Mouse (Mus musculus): ENCODE results near the gene Ccl7. TPM values are rescaled to one million over a fixed set of nuclear protein-coding genes. Genes with fewer than 3 reads are reported as not detected.

Gene Ccl7
- polyA plus RNA-seq, 1 experiment from 2014 or later = 4.9 TPM

DNA sequence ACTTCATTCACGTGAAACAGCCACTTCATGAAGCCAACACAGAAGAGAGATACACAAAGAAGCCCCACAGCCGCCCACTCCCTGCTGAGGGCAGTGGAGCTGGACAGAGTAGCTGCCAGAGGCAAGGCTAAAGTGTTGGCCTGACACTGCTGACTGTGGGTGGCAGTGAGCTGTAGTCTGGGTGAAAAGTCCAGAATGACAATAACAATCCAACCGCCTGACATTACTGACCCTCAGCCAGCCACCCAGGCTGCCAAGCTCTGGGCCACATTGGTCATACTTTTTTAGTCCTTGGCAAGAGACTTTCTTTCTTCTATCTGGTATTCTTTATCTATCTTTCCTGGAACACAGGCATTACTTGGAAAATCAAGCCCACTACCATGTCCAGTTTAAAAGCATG lies 25.6 kb downstream of the Ccl7 start:
- no peaks in the 10 kb centered on the region for H3K36me3 ChIP-seq
- no peak overlapping the region for H3K4me2 ChIP-seq
- H3K9ac ChIP-seq = no peak overlapping the region
- H3K27ac ChIP-seq = no peak overlapping the region
- H3K4me3 ChIP-seq = no peak overlapping the region
- H3K9me3 ChIP-seq (replicated peaks) = no peaks in the 10 kb centered on the region
- no peaks in the 10 kb centered on the region for H3K27me3 ChIP-seq
- H3K4me1 ChIP-seq (replicated peaks) = no peaks in the 10 kb centered on the region
- 66% methylated on average over 3 of the region's 3 CpGs for WGBS
- no peak for ATAC-seq (replicated peaks; ENCODE audit: insufficient number of reproducible peaks, insufficient read depth, low FRiP score, low read depth)

DNA sequence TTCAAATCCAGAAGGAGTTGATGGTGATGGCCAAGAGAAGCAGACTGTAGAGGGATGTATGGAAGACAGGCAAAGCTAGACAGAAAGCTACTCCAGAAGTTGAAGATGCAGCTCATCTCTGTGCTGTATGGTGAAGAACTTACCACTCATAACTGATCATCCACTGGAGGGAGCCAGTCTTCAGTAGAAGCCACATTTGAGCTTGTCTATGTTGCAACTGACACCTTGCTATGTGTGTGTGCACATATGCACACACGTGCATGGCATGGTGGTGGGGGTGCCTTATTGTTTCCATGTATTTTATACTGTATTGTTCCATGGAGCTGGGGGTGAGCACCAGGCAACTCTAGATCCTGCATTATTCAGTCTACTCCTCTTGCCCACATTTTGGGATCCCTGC lies 26.9 kb downstream of the Ccl7 start:
- H3K9me3 ChIP-seq (replicated peaks) = no peaks in the 10 kb centered on the region
- H3K4me2 ChIP-seq = no peak overlapping the region
- no peak for ATAC-seq (replicated peaks; ENCODE audit: insufficient number of reproducible peaks, insufficient read depth, low FRiP score, low read depth)
- H3K27me3 ChIP-seq = no peaks in the 10 kb centered on the region
- H3K27ac ChIP-seq = no peak overlapping the region
- no peaks in the 10 kb centered on the region for H3K4me1 ChIP-seq (replicated peaks)
- no peak overlapping the region for H3K4me3 ChIP-seq
- H3K9ac ChIP-seq = no peak overlapping the region
- WGBS = 71% methylated on average over 1 of the region's 1 CpGs
- no peaks in the 10 kb centered on the region for H3K36me3 ChIP-seq

DNA sequence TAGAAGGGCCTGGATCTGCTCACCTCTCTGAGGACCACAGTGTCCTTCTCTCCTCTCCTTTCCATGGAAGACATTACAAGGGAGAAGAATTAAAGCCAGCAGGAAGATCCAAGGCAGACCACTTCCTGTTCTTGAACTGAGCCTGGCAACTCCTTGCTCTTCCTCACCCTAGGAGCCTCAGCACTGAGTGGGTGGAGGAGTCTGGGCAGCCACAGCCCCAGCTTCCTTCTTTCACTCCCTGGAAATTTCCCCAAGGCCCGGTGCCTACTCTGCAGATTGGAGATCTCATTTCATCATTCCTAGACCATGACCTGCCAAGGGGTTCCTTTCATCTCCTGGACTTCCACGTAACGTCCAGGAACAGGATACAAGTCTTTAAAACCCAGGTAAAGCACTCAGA lies 27.5 kb downstream of the Ccl7 start:
- no peak overlapping the region for H3K27ac ChIP-seq
- H3K4me2 ChIP-seq = no peak overlapping the region
- no peaks in the 10 kb centered on the region for H3K9me3 ChIP-seq (replicated peaks)
- H3K4me3 ChIP-seq = no peak overlapping the region
- H3K27me3 ChIP-seq = no peaks in the 10 kb centered on the region
- H3K4me1 ChIP-seq (replicated peaks) = no peaks in the 10 kb centered on the region
- WGBS = 62% methylated on average over 3 of the region's 3 CpGs
- no peak overlapping the region for H3K9ac ChIP-seq
- no peak for ATAC-seq (replicated peaks; ENCODE audit: insufficient number of reproducible peaks, insufficient read depth, low FRiP score, low read depth)
- H3K36me3 ChIP-seq = no peaks in the 10 kb centered on the region

DNA sequence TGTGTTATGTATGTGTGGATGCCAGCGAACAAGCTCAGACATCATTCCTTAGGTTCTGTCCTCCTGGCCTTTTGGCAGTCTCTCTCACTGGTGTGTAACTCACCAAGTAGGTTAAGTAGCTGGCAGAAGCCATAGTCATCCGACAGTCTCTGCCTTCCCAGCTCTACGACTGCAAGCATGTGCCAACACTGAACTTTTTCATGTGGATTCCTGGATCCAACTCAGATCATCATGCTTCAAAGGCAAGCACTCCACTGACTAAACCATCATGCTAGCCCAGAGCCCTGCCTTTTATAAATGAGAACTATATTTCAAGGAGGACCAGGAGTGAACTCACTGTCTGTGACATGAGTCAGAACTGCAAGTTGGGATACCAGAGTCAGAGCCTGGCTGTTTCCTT lies 28.2 kb downstream of the Ccl7 start:
- no peak overlapping the region for H3K9ac ChIP-seq
- WGBS = 72% methylated on average over 3 of the region's 3 CpGs
- no peak overlapping the region for H3K4me3 ChIP-seq
- H3K36me3 ChIP-seq = no peaks in the 10 kb centered on the region
- H3K27ac ChIP-seq = no peak overlapping the region
- H3K27me3 ChIP-seq = no peaks in the 10 kb centered on the region
- H3K4me1 ChIP-seq (replicated peaks) = no peaks in the 10 kb centered on the region
- no peaks in the 10 kb centered on the region for H3K9me3 ChIP-seq (replicated peaks)
- no peak for ATAC-seq (replicated peaks; ENCODE audit: insufficient number of reproducible peaks, insufficient read depth, low FRiP score, low read depth)
- H3K4me2 ChIP-seq = no peak overlapping the region

DNA sequence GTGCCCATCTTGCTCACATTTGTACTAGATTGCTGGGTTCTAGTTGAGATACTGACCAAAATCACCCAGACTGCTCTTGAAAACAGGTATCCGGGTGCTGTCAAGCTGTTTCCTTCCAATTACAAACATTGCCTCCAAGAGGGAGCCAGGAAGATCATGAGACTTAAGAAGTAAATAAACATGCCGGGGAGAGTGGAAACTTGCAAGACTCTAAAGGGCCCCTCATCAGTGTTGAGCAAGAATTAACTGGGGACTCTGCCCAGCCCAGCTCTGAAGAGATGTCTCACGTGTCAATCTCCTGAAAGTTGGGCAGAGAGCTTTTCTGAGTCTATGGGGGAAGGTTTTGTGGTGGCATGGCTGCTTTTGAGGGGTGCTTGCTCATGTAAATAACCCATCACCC lies 31.5 kb downstream of the Ccl7 start:
- Histone ChIP-seq H3K4me3 (no peak overlapping the region), H3K4me2 (no peak overlapping the region), H3K36me3 (no peaks in the 10 kb centered on the region), H3K9me3 (replicated peaks) (no peaks in the 10 kb centered on the region), H3K4me1 (replicated peaks) (no peaks in the 10 kb centered on the region), H3K27me3 (no peaks in the 10 kb centered on the region), H3K9ac (no peak overlapping the region), H3K27ac (no peak overlapping the region)
- WGBS = 57% methylated on average over 3 of the region's 3 CpGs
- no peak for ATAC-seq (replicated peaks; ENCODE audit: insufficient number of reproducible peaks, insufficient read depth, low FRiP score, low read depth)

DNA sequence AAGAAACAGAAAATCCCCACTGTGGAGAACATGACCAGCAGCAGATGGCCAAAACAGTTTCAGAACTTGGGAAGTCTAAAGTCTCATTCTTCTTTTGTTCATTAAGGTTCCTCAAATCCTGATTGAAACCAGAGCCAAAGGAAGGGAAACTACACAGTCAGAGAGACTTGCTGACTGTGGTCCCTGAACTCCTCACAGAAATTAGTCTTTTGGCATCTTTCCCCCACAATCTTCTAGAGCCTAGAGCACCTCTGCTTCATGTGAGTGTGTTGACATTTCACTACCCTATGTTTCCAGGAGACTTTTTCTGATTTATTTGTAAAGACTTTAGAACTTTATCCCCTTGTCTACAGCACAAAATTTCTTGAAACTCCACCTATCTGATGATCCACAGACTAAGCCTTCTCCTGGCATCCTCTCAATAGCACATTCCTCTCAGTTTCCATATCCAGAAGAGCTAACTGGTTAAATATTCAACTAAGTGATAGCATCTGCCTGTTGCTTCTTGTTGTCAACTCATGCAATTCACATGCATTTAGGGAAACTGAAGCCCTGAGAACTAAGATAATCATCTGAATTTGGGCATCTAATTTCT lies 32.7 kb downstream of the Ccl7 start:
- Histone ChIP-seq H3K9ac (no peak overlapping the region), H3K4me1 (replicated peaks) (no peaks in the 10 kb centered on the region)

DNA sequence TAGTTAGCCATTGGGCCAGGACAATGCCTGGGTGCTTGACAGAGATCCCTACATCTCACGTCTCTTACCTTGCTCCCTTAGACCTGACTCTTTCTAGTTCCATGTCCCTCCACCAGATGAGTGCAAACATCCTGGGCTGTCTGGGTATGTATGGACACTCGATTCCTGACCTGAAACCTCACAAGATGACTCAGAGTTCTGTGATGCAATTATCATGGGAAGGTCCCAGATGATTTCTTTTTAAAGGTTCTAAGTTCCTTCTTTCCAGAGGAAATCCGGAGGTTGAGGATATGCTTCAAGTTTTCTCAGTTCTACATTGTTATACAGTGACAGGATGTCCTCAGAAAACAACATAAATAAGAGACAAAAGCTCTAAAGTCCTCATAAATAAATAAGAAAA lies 35.4 kb downstream of the Ccl7 start:
- Histone ChIP-seq H3K36me3 (no peaks in the 10 kb centered on the region), H3K27me3 (no peaks in the 10 kb centered on the region), H3K4me2 (no peak overlapping the region), H3K9ac (no peak overlapping the region), H3K27ac (no peak overlapping the region), H3K4me3 (no peak overlapping the region), H3K4me1 (replicated peaks) (no peaks in the 10 kb centered on the region), H3K9me3 (replicated peaks) (no peaks in the 10 kb centered on the region)
- WGBS = 60% methylated on average over 3 of the region's 3 CpGs
- ATAC-seq (replicated peaks; ENCODE audit: insufficient number of reproducible peaks, insufficient read depth, low FRiP score, low read depth) = no peak

More for the DNA sequence above, 32.7 kb downstream of the Ccl7 start:
- Histone ChIP-seq H3K27me3 (no peaks in the 10 kb centered on the region), H3K27ac (no peak overlapping the region), H3K4me3 (no peak overlapping the region), H3K9me3 (replicated peaks) (no peaks in the 10 kb centered on the region), H3K36me3 (no peaks in the 10 kb centered on the region), H3K4me2 (no peak overlapping the region)
- ATAC-seq (replicated peaks; ENCODE audit: insufficient number of reproducible peaks, insufficient read depth, low FRiP score, low read depth) = no peak

DNA sequence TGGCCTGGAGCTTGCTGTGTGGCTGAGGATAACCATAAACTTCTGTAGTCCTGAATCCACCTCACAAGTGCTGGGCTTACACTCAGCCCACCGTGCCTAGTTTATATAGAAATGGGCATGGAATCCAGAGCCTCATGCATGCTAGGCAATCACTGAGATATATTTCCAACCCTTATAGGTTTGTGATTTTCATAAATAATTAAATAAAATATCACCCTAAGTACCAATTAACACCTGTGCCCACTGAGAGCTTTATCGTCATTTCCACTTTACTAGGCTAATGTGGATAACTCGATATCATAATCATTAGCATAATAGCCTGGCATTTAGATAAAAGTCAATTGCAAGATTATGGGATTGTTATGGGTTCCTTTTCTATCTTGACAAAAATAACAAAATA lies 38.8 kb downstream of the Ccl7 start:
- no peaks in the 10 kb centered on the region for H3K27me3 ChIP-seq
- H3K9ac ChIP-seq = no peak overlapping the region
- H3K4me3 ChIP-seq = no peak overlapping the region
- WGBS = 86% methylated on average over 3 of the region's 3 CpGs
- no peak overlapping the region for H3K4me2 ChIP-seq
- no peaks in the 10 kb centered on the region for H3K4me1 ChIP-seq (replicated peaks)
- no peak for ATAC-seq (replicated peaks; ENCODE audit: insufficient number of reproducible peaks, insufficient read depth, low FRiP score, low read depth)
- H3K9me3 ChIP-seq (replicated peaks) = no peaks in the 10 kb centered on the region
- no peaks in the 10 kb centered on the region for H3K36me3 ChIP-seq
- H3K27ac ChIP-seq = no peak overlapping the region

Other genes starting within 250 kb of the Ccl7 start
- gene 5530401A14Rik, start 185.0 kb upstream of the Ccl7 start, polyA plus RNA-seq (2015; fragmentation: Nextera tagmentation; extraction: Ambion mirVana) = not detected in 2 replicates
- gene Asic2, start 77.3 kb upstream of the Ccl7 start, polyA plus RNA-seq (2015; fragmentation: Nextera tagmentation; extraction: Ambion mirVana) = 0.15 TPM in 1 of 2 replicates, not detected in the other
- 9.4 TPM in 2 replicates for gene Ccl2, start 10.1 kb upstream of the Ccl7 start, polyA plus RNA-seq (2015; fragmentation: Nextera tagmentation; extraction: Ambion mirVana)
- not detected in 2 replicates for gene Gm17268, start 7.2 kb upstream of the Ccl7 start, polyA plus RNA-seq (2015; fragmentation: Nextera tagmentation; extraction: Ambion mirVana)
- gene Ccl11, start 12.1 kb downstream of the Ccl7 start, polyA plus RNA-seq (2015; fragmentation: Nextera tagmentation; extraction: Ambion mirVana) = 2.2 and 5.8 TPM in 2 replicates
- 2.2 and 2.5 TPM in 2 replicates for gene Ccl12, start 56.1 kb downstream of the Ccl7 start, polyA plus RNA-seq (2015; fragmentation: Nextera tagmentation; extraction: Ambion mirVana)
- not detected in 2 replicates for gene Ccl8, start 69.5 kb downstream of the Ccl7 start, polyA plus RNA-seq (2015; fragmentation: Nextera tagmentation; extraction: Ambion mirVana)

Measured in heart, embryonic 15.5 days (tissue).